Mouse (Mus musculus) embryonic facial prominence, embryonic 14.5 days (tissue): ENCODE measurements around the gene Lyl1. TPM values are rescaled to one million over a fixed set of nuclear protein-coding genes. Genes with fewer than 3 reads are reported as not detected.

Experiments
- ATAC-seq: fragments of 200-750 bp; cut with Nextera tagmentation; 2 replicates; pipeline ENCODE4 v1.8.0; 2017; ENCODE audit warnings: low read depth, moderate number of reproducible peaks, moderate TSS enrichment
- DNase-seq: peaks from one replicate; pipeline ENCODE4 v3.0.0-alpha.2; 2015; ENCODE audit warnings: low spot score
- H3K27ac ChIP-seq: fragments of 300-500 bp; sonication (generic); replicated peaks from 2 replicates; pipeline ENCODE4 v1.5.1; 2014; ENCODE audit warnings: low read depth, mild to moderate bottlenecking, low read length, moderate library complexity
- H3K27me3 ChIP-seq: fragments of 300-500 bp; sonication (generic); replicated peaks from 2 replicates; pipeline ENCODE4 v1.6.1; 2014; ENCODE audit warnings: low read length; ENCODE audit not compliant: control insufficient read depth, insufficient read depth
- H3K36me3 ChIP-seq: fragments of 300-500 bp; sonication (generic); 2 replicates; pipeline ENCODE4 v1.6.1; 2014; ENCODE audit warnings: low read length, mixed read lengths; ENCODE audit not compliant: control insufficient read depth, insufficient read depth
- H3K4me1 ChIP-seq: fragments of 300-500 bp; sonication (generic); 2 replicates; pipeline ENCODE4 v1.6.1; 2014; ENCODE audit warnings: antibody characterized with exemption, low read length; ENCODE audit not compliant: control insufficient read depth, insufficient read depth
- H3K4me2 ChIP-seq: fragments of 300-500 bp; sonication (generic); 2 replicates; pipeline ENCODE4 v1.6.1; 2014; ENCODE audit warnings: low read depth, mild to moderate bottlenecking, low read length, moderate library complexity, mixed read lengths
- H3K4me3 ChIP-seq: fragments of 300-500 bp; sonication (generic); 2 replicates; pipeline ENCODE4 v1.5.1; 2014; ENCODE audit warnings: low read depth, mild to moderate bottlenecking, low read length
- H3K9ac ChIP-seq: fragments of 300-500 bp; sonication (generic); 2 replicates; pipeline ENCODE4 v1.6.1; 2014; ENCODE audit warnings: low read depth, mild to moderate bottlenecking, low read length, moderate library complexity, mixed read lengths
- H3K9me3 ChIP-seq: fragments of 300-500 bp; sonication (generic); 2 replicates; pipeline ENCODE4 v1.6.1; 2016; ENCODE audit warnings: low read length; ENCODE audit not compliant: control insufficient read depth
- WGBS: fragments of 180-500 bp; shearing (Covaris S2); extraction: QIAGEN DNeasy Blood & Tissue Kit; methylation state at CpG from one replicate; pipeline ENCODE4 v1.1.7; 2014; 5-methylcytosine and 5-hydroxymethylcytosine counted together
- polyA plus RNA-seq: library from polyadenylated mRNA; unstranded; fragments of >200 nt; fragmentation: Nextera tagmentation; extraction: Ambion mirVana; gene quantifications from 2 replicates; pipeline ENCODE4 v1.2.1, GENCODE M21; 2014

Gene Lyl1
- polyA plus RNA-seq, 1 experiment from 2014 or later = 5.8 TPM

GRCm38 (mm10) chr8:84728474-84728873 is 27.2 kb downstream of the Lyl1 start:
- Histone ChIP-seq H3K4me1 (peaks cover 65% of the 10 kb centered on the region), H3K27me3 (no peaks in the 10 kb centered on the region), H3K9me3 (no peaks in the 10 kb centered on the region), H3K9ac (no peak overlapping the region), H3K4me3 (no peak overlapping the region), H3K27ac (no peak overlapping the region), H3K4me2 (no peak overlapping the region), H3K36me3 (peaks cover 47% of the 10 kb centered on the region)
- WGBS = 67% methylated on average over 3 of the region's 3 CpGs
- DNase-seq (no peak), ATAC-seq (no peak)

GRCm38 (mm10) chr8:84729921-84730362 is 28.7 kb downstream of the Lyl1 start:
- Histone ChIP-seq H3K9ac (no peak overlapping the region), H3K4me2 (no peak overlapping the region), H3K27me3 (no peaks in the 10 kb centered on the region), H3K4me1 (peaks cover 51% of the 10 kb centered on the region), H3K27ac (no peak overlapping the region), H3K4me3 (no peak overlapping the region), H3K9me3 (no peaks in the 10 kb centered on the region), H3K36me3 (peaks cover 35% of the 10 kb centered on the region)
- WGBS = 83% methylated on average over 16 of the region's 16 CpGs
- DNase-seq (no peak), ATAC-seq (no peak)

- Histone ChIP-seq H3K4me1 (peaks cover 49% of the 10 kb centered on the region), H3K27me3 (no peaks in the 10 kb centered on the region), H3K4me2 (no peak overlapping the region), H3K27ac (peak overlapping the region; percentile 61), H3K36me3 (peaks cover 28% of the 10 kb centered on the region), H3K4me3 (no peak overlapping the region), H3K9me3 (no peaks in the 10 kb centered on the region), H3K9ac (peak overlapping the region; percentile 35; the same call in 1 of the 2 replicates)
- WGBS = 61% methylated on average over 9 of the region's 9 CpGs
- DNase-seq (no peak), ATAC-seq (no peak)
Observed at GRCm38 (mm10) chr8:84730541-84731370, 29.5 kb downstream of the Lyl1 start.

- no peak overlapping the region for H3K4me3 ChIP-seq
- 60% methylated on average over 11 of the region's 11 CpGs for WGBS
- peaks cover 48% of the 10 kb centered on the region for H3K4me1 ChIP-seq
- peaks cover 20% of the 10 kb centered on the region for H3K36me3 ChIP-seq
- no peak overlapping the region for H3K4me2 ChIP-seq
- DNase-seq = no peak
- peak overlapping the region; percentile 35; the same call in 1 of the 2 replicates for H3K9ac ChIP-seq
- no peaks in the 10 kb centered on the region for H3K9me3 ChIP-seq
- H3K27ac ChIP-seq = peak overlapping the region; percentile 61
- no peaks in the 10 kb centered on the region for H3K27me3 ChIP-seq
- no peak for ATAC-seq
Observed at GRCm38 (mm10) chr8:84731371-84732177, 30.3 kb downstream of the Lyl1 start.

- H3K9ac ChIP-seq = 0 out of 2 replicates have a peak overlapping the region, but pooled peaks have one; percentile 7
- peak overlapping the region; percentile 57; the same call in 1 of the 2 replicates for H3K27ac ChIP-seq
- H3K4me1 ChIP-seq = peaks cover 48% of the 10 kb centered on the region
- 63% methylated on average over 5 of the region's 5 CpGs for WGBS
- H3K36me3 ChIP-seq = peaks cover 11% of the 10 kb centered on the region; the same call in 1 of the 2 replicates
- no peak for ATAC-seq
- H3K4me3 ChIP-seq = no peak overlapping the region
- DNase-seq = no peak
- no peaks in the 10 kb centered on the region for H3K27me3 ChIP-seq
- 0 out of 2 replicates have a peak overlapping the region, but pooled peaks have one; percentile 11 for H3K4me2 ChIP-seq
- no peaks in the 10 kb centered on the region for H3K9me3 ChIP-seq
Observed at GRCm38 (mm10) chr8:84732545-84732944, 31.3 kb downstream of the Lyl1 start.

- no peaks in the 10 kb centered on the region for H3K9me3 ChIP-seq
- peaks cover 6% of the 10 kb centered on the region; the same call in 1 of the 2 replicates for H3K36me3 ChIP-seq
- peak overlapping the region; percentile 57 for H3K27ac ChIP-seq
- ATAC-seq = peak; percentile 22; the same call in 1 of the 2 replicates
- peak overlapping the region; percentile 7; the same call in 1 of the 2 replicates for H3K9ac ChIP-seq
- 14% methylated on average over 5 of the region's 6 CpGs for WGBS
- no peak overlapping the region for H3K4me3 ChIP-seq
- H3K4me1 ChIP-seq = peaks cover 53% of the 10 kb centered on the region
- 0 out of 2 replicates have a peak overlapping the region, but pooled peaks have one; percentile 11 for H3K4me2 ChIP-seq
- H3K27me3 ChIP-seq = no peaks in the 10 kb centered on the region
- peak; percentile 28 for DNase-seq
Observed at GRCm38 (mm10) chr8:84732996-84733395, 31.7 kb downstream of the Lyl1 start.

GRCm38 (mm10) chr8:84733959-84734358 is 32.7 kb downstream of the Lyl1 start:
- Histone ChIP-seq H3K9me3 (no peaks in the 10 kb centered on the region), H3K4me2 (no peak overlapping the region), H3K27me3 (no peaks in the 10 kb centered on the region), H3K4me1 (peaks cover 59% of the 10 kb centered on the region), H3K9ac (no peak overlapping the region), H3K36me3 (peaks cover 5% of the 10 kb centered on the region; the same call in 1 of the 2 replicates), H3K27ac (no peak overlapping the region), H3K4me3 (no peak overlapping the region)
- ATAC-seq (no peak), DNase-seq (no peak)
- 85% methylated on average over 6 of the region's 6 CpGs for WGBS

GRCm38 (mm10) chr8:84734680-84735079 is 33.4 kb downstream of the Lyl1 start:
- Histone ChIP-seq H3K9ac (no peak overlapping the region), H3K4me3 (no peak overlapping the region), H3K4me2 (no peak overlapping the region), H3K27me3 (no peaks in the 10 kb centered on the region), H3K36me3 (peaks cover 5% of the 10 kb centered on the region; the same call in 1 of the 2 replicates), H3K9me3 (no peaks in the 10 kb centered on the region), H3K4me1 (peaks cover 66% of the 10 kb centered on the region), H3K27ac (no peak overlapping the region)
- ATAC-seq (no peak), DNase-seq (no peak)
- 50% methylated on average over 1 of the region's 2 CpGs for WGBS
